Mouse (Mus musculus): ENCODE measurements around the gene Lmo7. TPM values are rescaled to one million over a fixed set of nuclear protein-coding genes. Genes with fewer than 3 reads are reported as not detected.

The Lmo7 gene
- total RNA-seq, 2 experiments from 2014 or later: 147 to 150 TPM

DNA sequence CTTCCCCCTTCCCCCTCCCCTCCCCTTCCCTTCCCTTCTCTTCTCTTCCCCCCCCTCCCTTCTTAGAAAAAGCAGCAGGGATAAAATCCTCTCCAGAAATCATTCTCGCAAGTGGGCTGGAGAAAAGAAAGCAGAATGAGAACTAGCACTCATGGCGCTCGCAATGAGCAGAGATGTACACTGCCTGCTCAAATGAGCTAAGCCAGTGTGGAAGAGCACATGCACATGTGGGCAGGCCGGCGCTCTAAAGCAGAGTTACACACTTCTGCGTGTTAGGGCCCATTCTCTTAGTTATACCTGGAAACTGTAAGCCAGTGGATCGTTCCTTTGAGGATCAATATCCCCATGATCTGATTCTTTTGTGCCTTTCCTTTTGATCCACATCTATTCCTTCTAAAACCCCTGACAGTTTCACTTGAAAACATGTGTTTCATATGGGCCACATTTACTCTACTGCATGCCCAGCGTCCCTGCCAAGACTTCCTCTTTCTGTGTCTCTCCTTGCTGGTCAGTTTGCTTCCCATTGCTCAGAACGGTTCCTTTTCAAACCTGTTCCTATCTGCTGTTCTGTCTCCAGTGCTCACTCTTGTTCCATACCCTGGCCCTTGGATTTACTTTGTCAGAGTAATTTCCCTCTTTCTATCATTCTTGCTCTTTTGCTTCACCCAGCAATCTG is 224.2 kb downstream of the Lmo7 start:
- Histone ChIP-seq H3K27ac (no peak overlapping the region), H3K4me3 (no peak overlapping the region)
- TF ChIP-seq CTCF (conservative IDR thresholded peaks at IDR 0.05): no peak
- DNase-seq (ENCODE audit: low spot score in 2 of 2): no peak

DNA sequence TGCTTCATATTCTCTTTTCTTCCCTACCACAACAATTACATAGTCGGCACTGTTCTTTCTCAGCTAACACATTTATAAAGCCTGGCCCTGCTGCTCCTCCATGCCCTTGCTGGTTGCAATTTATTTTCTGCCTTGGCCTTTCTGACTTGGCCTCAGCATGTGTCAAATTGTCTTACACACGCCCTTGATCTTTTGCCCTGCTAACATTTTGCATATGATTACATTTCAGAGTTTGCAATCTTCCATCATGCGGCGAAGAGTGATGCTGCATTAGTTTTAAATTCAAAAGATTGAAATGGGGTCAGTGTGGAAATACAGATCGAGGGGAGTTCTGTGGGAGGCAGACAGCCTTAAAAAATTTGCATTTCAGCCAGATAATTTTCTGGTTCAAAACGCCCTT is 234.6 kb downstream of the Lmo7 start:
- no peak for TF ChIP-seq CTCF (conservative IDR thresholded peaks at IDR 0.05)
- DNase-seq (ENCODE audit: low spot score in 2 of 2): no peak
- Histone ChIP-seq H3K4me3 (no peak overlapping the region), H3K27ac (no peak overlapping the region)

DNA sequence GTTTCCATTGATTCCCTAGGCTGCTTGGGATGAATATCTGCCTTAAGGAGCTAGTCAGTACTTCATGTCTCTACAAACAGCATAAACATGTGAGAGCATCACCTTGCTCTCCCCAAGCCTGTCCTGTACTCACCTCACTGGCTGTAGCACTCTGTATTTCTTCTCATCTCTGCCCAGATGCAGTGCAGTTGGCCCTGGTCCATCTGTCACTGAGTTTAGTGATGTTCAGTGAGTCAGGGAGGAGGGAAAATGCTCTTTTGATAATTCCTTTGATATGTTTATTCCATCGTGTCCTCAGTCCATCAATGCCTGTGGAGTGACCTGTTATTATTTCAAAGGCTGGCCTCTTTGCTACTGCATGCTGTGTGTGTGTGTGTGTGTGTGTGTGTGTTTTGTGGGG is 235.2 kb downstream of the Lmo7 start:
- Histone ChIP-seq H3K27ac (no peak overlapping the region), H3K4me3 (no peak overlapping the region)
- no peak for TF ChIP-seq CTCF (conservative IDR thresholded peaks at IDR 0.05)
- DNase-seq (ENCODE audit: low spot score in 2 of 2): no peak

DNA sequence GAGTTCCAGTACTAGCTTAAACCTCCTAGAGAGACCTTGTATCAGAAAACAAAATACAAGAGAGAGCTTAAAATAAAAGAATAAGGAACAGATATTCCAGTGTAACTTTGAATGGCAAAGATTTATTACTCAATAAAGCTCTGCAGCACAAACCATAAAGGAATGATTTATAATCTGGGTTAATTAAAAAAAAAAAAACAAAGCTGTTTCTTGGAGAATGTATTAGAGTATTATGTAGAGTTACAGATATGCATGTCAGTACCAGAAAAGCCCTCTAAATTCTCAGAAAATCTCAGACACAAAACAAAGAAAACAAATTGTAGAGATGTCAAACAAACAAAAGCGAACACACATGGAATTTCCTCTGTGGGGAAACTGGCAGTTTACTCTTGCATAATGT is 243.0 kb downstream of the Lmo7 start:
- no peak for TF ChIP-seq CTCF (conservative IDR thresholded peaks at IDR 0.05)
- no peak overlapping the region for H3K27ac ChIP-seq
- DNase-seq (ENCODE audit: low spot score in 2 of 2): no peak
- H3K4me3 ChIP-seq: no peak overlapping the region

DNA sequence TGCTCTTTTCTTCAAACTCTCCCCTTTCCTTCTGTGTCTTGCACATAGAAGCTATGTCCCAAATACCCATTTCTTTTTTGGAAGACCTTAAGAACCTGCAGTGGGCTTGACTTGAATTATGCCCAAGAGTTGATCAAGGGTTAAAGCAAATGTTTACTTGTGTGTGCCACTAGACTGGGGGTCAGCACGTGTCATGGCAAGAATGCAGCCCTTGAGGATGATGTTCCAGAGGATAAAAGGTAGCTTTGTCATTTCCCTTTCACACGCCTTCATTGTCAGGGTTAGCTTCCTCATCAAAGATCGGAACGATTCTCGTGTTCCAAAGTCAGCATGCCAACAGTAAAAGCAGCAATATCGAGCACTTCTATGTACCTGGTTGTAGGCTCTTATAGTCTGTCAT is 243.4 kb downstream of the Lmo7 start:
- TF ChIP-seq CTCF (conservative IDR thresholded peaks at IDR 0.05): no peak
- DNase-seq (ENCODE audit: low spot score in 2 of 2): no peak
- no peak overlapping the region for H3K27ac ChIP-seq
- H3K4me3 ChIP-seq: no peak overlapping the region

DNA sequence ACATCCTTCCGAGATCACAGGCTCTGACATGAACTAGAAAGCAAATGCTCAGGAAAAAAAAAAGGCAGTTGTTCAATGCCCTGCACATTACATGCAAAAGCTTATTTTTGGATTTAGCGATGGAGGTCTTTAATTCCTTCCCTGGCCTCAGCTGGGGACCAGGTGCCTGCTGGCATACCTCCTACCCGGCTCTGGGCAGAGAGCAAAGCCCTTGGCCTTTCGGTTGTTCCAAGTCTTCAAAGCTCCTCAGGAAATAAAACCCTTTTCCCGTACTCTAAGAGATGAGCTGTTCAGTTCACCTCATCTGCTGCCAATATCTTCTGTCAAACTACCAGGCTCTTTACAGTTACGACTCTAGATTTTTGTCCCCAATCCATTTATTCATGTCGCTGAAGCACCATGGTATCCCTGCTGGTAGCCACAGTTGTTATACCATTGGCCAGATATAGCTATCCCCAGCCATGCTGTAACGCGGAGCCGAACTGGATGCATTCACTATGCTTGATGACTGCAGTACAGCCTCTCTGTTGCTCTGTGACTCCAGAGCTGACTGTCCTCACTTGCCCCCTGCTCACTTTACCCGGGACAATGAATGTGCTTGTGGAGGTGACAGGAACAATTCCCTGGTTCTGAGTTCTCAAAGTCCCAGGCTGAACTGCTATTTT is 246.4 kb downstream of the Lmo7 start:
- no peak for DNase-seq (ENCODE audit: low spot score in 2 of 2)
- H3K4me3 ChIP-seq: no peak overlapping the region
- H3K27ac ChIP-seq: no peak overlapping the region
- TF ChIP-seq CTCF (conservative IDR thresholded peaks at IDR 0.05): no peak

Other genes with a start within 250 kb of the Lmo7 start
- gene Tbc1d4, start 120.8 kb upstream of the Lmo7 start, total RNA-seq (2021): 10 to 100 TPM; 10.4 to 11.3 TPM
- gene Commd6, start 89.3 kb upstream of the Lmo7 start, total RNA-seq (2021): 10 to 100 TPM; 53.4 to 56.3 TPM
- 10 to 100 TPM; 46.2 to 54.9 TPM for gene Uchl3, start 76.0 kb upstream of the Lmo7 start, total RNA-seq (2021)
- not detected for gene Gm9922, start 143 bp upstream of the Lmo7 start, total RNA-seq (2021)